Mouse (Mus musculus) hindbrain, embryonic 13.5 days (tissue): ENCODE measurements around the gene Irf5. TPM values are rescaled to one million over a fixed set of nuclear protein-coding genes. Genes with fewer than 3 reads are reported as not detected.

ENCODE experiments used
- ATAC-seq: fragments of 200-750 bp; cut with Nextera tagmentation; 2 replicates; pipeline ENCODE4 v1.8.0; 2017; ENCODE audit warnings: moderate TSS enrichment; ENCODE audit not compliant: low FRiP score
- H3K27ac ChIP-seq: fragments of 300-500 bp; sonication (generic); 2 replicates; pipeline ENCODE4 v1.5.1; 2015; ENCODE audit warnings: inconsistent platforms, mild to moderate bottlenecking, moderate library complexity
- H3K27me3 ChIP-seq: fragments of 300-500 bp; sonication (generic); 2 replicates; pipeline ENCODE4 v1.6.1; 2015; ENCODE audit warnings: mild to moderate bottlenecking, inconsistent platforms
- H3K36me3 ChIP-seq: fragments of 300-500 bp; sonication (generic); 2 replicates; pipeline ENCODE4 v1.6.1; 2015; ENCODE audit warnings: mild to moderate bottlenecking, inconsistent platforms
- H3K4me1 ChIP-seq: fragments of 300-500 bp; sonication (generic); replicated peaks from 2 replicates; pipeline ENCODE4 v1.6.1; 2015; ENCODE audit warnings: inconsistent platforms
- H3K4me2 ChIP-seq: fragments of 300-500 bp; sonication (generic); 2 replicates; pipeline ENCODE4 v1.6.1; 2015; ENCODE audit warnings: inconsistent platforms, mild to moderate bottlenecking, moderate library complexity
- H3K4me3 ChIP-seq: fragments of 300-500 bp; sonication (generic); 2 replicates; pipeline ENCODE4 v1.5.1; 2015; ENCODE audit warnings: mild to moderate bottlenecking, inconsistent platforms
- H3K9ac ChIP-seq: fragments of 300-500 bp; sonication (generic); 2 replicates; pipeline ENCODE4 v1.6.1; 2015; ENCODE audit warnings: mild to moderate bottlenecking, inconsistent platforms
- H3K9me3 ChIP-seq: fragments of 300-500 bp; sonication (generic); 2 replicates; pipeline ENCODE4 v1.6.1; 2016; ENCODE audit warnings: inconsistent platforms
- WGBS: fragments of 180-500 bp; shearing (Covaris S2); methylation state at CpG from one replicate; pipeline ENCODE4 v1.1.7; 2015; 5-methylcytosine and 5-hydroxymethylcytosine counted together
- polyA plus RNA-seq: library from polyadenylated mRNA; unstranded; fragments of >200 nt; fragmentation: Nextera tagmentation; extraction: Ambion mirVana; gene quantifications from 2 replicates; pipeline ENCODE4 v1.2.1, GENCODE M21; 2015

Irf5 gene
- polyA plus RNA-seq, 1 experiment from 2014 or later: 2.1 TPM

DNA sequence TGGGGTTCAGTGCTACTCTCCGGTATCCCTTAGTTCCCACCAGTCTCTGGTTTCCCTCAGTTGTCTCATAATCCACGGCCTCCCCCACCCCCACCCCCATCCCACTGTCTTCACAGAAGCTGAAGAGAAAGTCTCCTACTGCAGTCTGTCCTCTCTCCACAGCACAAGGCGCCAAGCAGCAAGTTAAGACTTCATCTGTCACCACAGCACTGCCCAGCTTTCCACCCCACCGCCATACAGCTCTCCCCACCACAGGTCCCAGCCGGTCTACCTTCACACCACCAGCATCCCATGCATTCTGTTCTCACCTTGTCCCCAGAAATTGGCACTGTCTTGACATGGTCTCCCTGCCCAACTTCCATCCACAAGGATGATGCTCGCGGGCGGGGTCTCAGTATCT, 19.6 kb upstream of the Irf5 start:
- Histone ChIP-seq H3K9me3 (no peaks in the 10 kb centered on the region), H3K9ac (peak overlapping the region; percentile 73), H3K4me3 (peak overlapping the region; percentile 51), H3K36me3 (no peaks in the 10 kb centered on the region), H3K27ac (no peak overlapping the region), H3K4me1 (peaks cover 22% of the 10 kb centered on the region), H3K27me3 (peaks cover 66% of the 10 kb centered on the region), H3K4me2 (peak overlapping the region; percentile 67)
- ATAC-seq: 0 out of 2 replicates have a peak, but pooled peaks have one; percentile 8
- WGBS: 26% methylated on average over 8 of the region's 8 CpGs

DNA sequence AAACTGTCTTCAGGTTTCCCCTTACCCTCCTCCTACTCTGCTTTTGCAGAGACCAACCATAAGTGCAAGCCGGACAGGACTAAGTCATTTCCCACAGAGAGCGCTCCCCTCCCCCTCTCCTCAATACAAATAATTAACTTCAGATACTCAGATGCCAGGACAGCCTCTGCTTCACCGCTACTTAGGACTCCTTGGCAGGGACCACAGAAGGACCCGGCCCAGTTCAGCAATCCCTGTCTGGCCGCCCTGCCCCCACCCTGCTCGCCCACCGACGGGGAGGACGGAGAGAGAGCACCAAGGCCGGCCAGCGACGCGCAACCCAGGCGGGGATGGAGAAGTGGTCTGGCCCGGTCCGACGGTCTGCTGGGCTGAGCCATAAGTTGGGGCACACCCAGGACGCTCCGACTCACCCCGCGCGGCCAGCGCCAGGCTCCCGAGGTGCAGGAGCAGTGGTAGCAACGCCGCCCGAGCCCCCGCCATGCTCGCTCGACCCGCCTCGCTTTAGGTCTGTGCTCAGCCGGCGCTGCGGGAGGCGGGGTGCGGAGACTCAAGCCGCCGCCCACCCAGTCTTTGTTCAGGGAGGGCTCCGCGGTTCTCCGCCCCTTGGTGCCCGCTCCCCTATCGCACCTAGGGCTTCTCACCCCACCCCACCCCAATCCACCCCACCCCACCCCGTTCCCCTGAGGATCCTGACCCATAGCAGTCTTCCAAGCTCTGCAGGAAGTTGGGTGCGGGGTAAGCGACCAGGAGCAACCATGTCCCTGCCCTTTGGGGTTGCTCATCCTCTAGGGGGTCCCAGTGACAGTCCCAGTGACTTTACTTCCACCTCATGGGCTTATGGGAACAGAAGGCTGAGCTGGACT, 18.7 kb upstream of the Irf5 start, which contains the start of gene Kcp:
Gene Kcp (minus strand): TSS at position 506 of the 863 bp plus-strand sequence.
- peak; percentile 71 for ATAC-seq
- no peaks in the 10 kb centered on the region for H3K9me3 ChIP-seq
- 2% methylated on average over 36 of the region's 47 CpGs for WGBS
- H3K4me2 ChIP-seq: peak within 1 kb of the TSS; percentile 67
- H3K27me3 ChIP-seq: peaks cover 68% of the 10 kb centered on the region
- H3K36me3 ChIP-seq: no peaks in the 10 kb centered on the region
- peak within 1 kb of the TSS; percentile 51 for H3K4me3 ChIP-seq
- peak within 1 kb of the TSS; percentile 73 for H3K9ac ChIP-seq
- H3K27ac ChIP-seq: no peak within 1 kb of the TSS
- H3K4me1 ChIP-seq: peaks cover 22% of the 10 kb centered on the region

DNA sequence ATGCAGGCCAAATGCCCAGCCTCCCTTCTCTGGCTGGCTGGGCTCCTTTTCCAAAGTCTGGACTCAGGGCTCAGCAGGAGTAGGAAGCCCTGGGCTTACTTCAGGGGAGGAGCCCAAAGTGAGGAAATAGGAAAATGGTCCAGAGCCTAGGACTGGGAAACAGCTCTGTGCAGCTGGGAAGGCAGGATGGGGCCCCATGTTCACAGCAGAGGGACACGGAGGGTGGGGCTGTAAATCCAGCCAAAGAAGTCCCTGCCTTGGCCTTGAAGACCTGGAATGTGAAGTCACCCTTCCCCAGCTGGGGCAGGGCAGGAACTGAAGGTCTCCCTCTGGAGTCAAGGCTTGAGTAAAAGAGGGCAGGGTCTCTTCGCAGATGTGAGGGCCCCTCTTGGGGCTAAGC, 17.3 kb upstream of the Irf5 start:
- no peak overlapping the region for H3K4me3 ChIP-seq
- peaks cover 67% of the 10 kb centered on the region for H3K27me3 ChIP-seq
- H3K4me2 ChIP-seq: no peak overlapping the region
- WGBS: 60% methylated on average over 2 of the region's 2 CpGs
- H3K36me3 ChIP-seq: no peaks in the 10 kb centered on the region
- peaks cover 31% of the 10 kb centered on the region for H3K4me1 ChIP-seq
- 0 out of 2 replicates have a peak overlapping the region, but pooled peaks have one; percentile 9 for H3K27ac ChIP-seq
- ATAC-seq: no peak
- H3K9ac ChIP-seq: no peak overlapping the region
- H3K9me3 ChIP-seq: no peaks in the 10 kb centered on the region

DNA sequence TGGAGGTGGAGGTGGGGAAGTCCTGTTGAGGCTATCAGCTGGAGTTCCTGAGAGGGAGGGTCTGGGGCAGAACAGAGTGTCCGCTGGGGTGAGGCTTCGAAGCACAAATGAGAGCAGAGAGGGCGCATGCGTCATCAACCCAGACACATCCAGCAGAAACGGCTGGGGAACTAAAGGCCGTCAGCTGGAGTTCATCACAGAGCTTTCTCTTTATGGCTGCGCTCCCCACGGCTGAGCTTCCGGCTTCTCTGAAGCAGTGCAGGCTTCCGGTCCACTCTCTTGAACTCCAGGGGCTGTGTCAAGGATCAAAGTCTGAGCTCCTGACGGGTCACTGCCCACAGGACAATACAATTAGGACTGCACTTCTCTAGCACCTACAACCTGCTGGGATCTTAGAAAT, 13.1 kb upstream of the Irf5 start:
- H3K4me1 ChIP-seq: peaks cover 9% of the 10 kb centered on the region
- H3K27ac ChIP-seq: no peak overlapping the region
- 0 out of 2 replicates have a peak overlapping the region, but pooled peaks have one; percentile 8 for H3K4me3 ChIP-seq
- peak overlapping the region; percentile 47 for H3K4me2 ChIP-seq
- WGBS: 0% methylated on average over 11 of the region's 11 CpGs
- H3K27me3 ChIP-seq: peaks cover 54% of the 10 kb centered on the region
- no peak overlapping the region for H3K9ac ChIP-seq
- no peaks in the 10 kb centered on the region for H3K9me3 ChIP-seq
- no peaks in the 10 kb centered on the region for H3K36me3 ChIP-seq
- peak; percentile 78 for ATAC-seq

DNA sequence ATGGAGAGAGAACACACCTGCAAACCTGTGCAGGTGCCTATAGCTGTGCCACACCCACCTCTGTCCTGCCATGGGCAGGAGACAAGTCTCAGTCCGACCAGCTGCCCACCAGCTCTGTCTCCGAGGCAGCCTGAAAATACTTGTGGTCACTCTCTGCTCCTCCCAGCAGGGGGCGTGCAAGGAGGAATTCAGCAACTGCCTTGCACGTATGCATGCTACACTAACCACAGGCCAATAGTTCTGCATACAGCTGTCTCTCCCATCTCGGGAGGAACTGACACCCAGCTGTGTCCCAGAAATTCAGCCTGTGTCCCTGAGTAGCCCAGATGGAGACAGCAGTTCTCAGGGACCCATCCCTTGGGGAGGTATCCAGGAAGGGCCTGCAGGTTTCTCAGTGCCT, 9.3 kb upstream of the Irf5 start:
- Histone ChIP-seq H3K27me3 (peaks cover 38% of the 10 kb centered on the region), H3K4me3 (no peak overlapping the region), H3K9ac (no peak overlapping the region), H3K4me2 (no peak overlapping the region), H3K4me1 (peaks cover 9% of the 10 kb centered on the region), H3K36me3 (no peaks in the 10 kb centered on the region), H3K27ac (no peak overlapping the region), H3K9me3 (no peaks in the 10 kb centered on the region)
- ATAC-seq: no peak
- WGBS: 10% methylated on average over 5 of the region's 5 CpGs

DNA sequence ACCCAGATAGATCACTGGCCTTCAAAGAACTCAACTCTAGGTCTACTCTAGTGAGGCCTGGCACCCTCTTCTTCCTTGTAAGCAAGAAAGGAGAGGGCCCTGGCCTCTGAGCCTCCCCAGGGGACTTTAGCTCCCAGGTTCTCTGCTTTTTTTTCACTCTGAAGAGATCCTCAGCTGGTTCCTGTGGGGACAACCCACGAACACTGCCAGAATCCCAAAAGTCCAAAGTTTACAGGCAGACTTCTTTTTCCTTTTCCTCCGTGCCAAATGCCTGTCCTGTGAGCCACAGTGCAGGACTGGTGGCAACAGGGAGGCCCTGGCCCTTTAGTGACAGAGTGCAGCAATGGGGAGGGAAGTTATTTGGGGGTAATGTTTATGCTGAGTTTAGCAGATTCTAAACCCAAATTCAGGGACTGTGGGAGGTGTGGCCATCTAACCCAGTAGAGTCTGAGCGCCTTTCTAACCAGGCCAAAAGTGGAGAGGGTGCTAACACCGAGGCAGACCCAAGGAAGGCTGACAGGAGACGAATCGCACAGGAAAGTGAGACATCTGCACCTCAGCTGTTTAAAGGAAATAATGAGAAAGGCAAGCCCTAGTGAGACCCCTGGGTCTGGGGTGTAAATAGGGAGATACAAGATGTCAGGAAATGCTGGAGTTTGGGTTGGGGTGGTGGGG, 3.7 kb upstream of the Irf5 start:
- no peak for ATAC-seq

DNA sequence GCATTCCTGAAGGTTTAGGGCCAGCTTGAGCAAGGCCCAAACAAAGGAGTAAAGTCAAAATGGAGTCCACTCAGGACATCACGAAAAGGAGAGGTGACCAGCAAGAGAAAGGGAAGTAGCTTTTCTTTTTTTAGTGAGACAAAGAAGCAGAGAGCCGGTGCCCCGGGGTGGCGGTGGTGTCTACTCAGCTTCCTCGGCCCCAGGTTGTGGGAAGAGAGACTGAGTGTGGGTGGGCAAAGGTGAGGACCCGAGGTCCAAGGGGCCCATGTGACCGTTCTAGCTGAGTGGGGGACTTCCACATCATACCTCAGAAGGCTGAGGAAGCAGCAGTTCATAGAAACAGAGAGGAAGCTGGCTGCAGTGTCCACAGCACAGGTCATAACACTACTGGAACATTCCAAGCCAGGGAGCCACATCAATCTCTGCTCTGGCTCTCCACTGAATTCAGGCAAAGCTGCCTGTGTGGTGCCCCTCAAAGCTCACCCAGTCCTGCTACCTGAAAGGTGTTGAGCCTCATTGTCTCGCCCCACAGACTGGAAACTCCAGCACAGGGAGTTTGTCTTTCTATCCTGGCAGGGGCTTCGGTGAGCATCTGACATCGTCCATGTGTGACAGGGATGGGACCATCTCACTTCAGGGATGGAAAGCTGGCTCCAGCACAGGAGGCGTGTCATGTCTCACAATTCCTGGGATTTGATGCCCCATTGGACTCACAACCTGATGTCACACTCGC, 3.0 kb upstream of the Irf5 start:
- Histone ChIP-seq H3K36me3 (no peaks in the 10 kb centered on the region), H3K9ac (no peak overlapping the region), H3K4me2 (no peak overlapping the region), H3K9me3 (no peaks in the 10 kb centered on the region), H3K4me1 (peaks cover 25% of the 10 kb centered on the region), H3K27me3 (peaks cover 67% of the 10 kb centered on the region), H3K4me3 (no peak overlapping the region), H3K27ac (no peak overlapping the region)
- WGBS: 76% methylated on average over 12 of the region's 12 CpGs
- ATAC-seq: no peak

More for the DNA sequence above, 3.7 kb upstream of the Irf5 start:
- H3K4me1 ChIP-seq: peaks cover 18% of the 10 kb centered on the region
- WGBS: 80% methylated on average over 6 of the region's 6 CpGs
- no peak overlapping the region for H3K4me3 ChIP-seq
- no peaks in the 10 kb centered on the region for H3K9me3 ChIP-seq
- H3K27me3 ChIP-seq: peaks cover 66% of the 10 kb centered on the region
- H3K27ac ChIP-seq: no peak overlapping the region
- no peak overlapping the region for H3K4me2 ChIP-seq
- no peaks in the 10 kb centered on the region for H3K36me3 ChIP-seq
- no peak overlapping the region for H3K9ac ChIP-seq

DNA sequence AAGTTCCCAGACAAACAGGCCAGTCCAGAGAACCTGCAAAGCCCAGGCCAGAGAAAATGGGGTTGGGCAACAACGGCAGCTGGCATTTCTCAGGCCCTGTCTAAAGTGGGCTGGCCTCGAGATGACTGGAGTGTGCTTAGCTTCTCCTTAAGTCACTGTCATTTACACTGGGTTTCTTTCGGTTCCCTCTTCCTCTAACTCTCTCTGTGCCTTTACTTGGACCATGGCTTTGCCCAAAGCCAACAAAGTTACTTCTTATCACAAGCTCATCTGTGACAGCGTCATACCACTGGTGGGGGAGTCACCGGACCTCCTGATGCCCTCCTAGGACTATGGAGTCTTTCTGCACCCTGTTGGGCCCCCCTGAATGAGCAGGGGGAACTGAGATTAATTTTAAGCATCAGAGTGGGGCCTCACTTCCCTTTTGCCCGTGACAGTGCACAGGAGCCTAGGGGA, 2.4 kb upstream of the Irf5 start:
- H3K9me3 ChIP-seq: no peaks in the 10 kb centered on the region
- no peak for ATAC-seq
- peaks cover 28% of the 10 kb centered on the region for H3K4me1 ChIP-seq
- no peak overlapping the region for H3K4me2 ChIP-seq
- no peaks in the 10 kb centered on the region for H3K36me3 ChIP-seq
- no peak overlapping the region for H3K9ac ChIP-seq
- 76% methylated on average over 6 of the region's 6 CpGs for WGBS
- no peak overlapping the region for H3K27ac ChIP-seq
- H3K27me3 ChIP-seq: peaks cover 73% of the 10 kb centered on the region
- no peak overlapping the region for H3K4me3 ChIP-seq

DNA sequence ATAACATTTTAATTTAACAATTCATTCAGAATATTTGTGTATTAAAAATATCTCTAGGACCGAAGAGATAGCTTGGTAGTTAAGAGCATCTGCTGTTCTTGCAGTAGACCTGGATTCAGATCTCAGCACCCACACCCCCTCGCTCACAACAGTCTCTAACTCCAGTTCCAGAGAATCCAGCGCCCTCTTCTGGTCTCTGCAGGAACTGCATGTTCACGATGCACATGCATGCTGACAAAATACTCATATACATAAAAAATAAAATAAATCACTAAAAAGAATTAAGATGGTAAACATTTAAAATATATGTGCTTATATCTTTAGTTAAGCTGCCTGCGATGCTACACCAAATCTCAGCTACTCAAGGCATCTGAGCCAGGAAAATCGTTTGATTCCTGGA, 1.2 kb upstream of the Irf5 start:
- Histone ChIP-seq H3K4me2 (no peak overlapping the region), H3K27me3 (peaks cover 84% of the 10 kb centered on the region), H3K9me3 (no peaks in the 10 kb centered on the region), H3K27ac (no peak overlapping the region), H3K36me3 (no peaks in the 10 kb centered on the region), H3K4me1 (peaks cover 31% of the 10 kb centered on the region), H3K4me3 (no peak overlapping the region), H3K9ac (no peak overlapping the region)
- no peak for ATAC-seq
- WGBS: 68% methylated on average over 6 of the region's 6 CpGs

DNA sequence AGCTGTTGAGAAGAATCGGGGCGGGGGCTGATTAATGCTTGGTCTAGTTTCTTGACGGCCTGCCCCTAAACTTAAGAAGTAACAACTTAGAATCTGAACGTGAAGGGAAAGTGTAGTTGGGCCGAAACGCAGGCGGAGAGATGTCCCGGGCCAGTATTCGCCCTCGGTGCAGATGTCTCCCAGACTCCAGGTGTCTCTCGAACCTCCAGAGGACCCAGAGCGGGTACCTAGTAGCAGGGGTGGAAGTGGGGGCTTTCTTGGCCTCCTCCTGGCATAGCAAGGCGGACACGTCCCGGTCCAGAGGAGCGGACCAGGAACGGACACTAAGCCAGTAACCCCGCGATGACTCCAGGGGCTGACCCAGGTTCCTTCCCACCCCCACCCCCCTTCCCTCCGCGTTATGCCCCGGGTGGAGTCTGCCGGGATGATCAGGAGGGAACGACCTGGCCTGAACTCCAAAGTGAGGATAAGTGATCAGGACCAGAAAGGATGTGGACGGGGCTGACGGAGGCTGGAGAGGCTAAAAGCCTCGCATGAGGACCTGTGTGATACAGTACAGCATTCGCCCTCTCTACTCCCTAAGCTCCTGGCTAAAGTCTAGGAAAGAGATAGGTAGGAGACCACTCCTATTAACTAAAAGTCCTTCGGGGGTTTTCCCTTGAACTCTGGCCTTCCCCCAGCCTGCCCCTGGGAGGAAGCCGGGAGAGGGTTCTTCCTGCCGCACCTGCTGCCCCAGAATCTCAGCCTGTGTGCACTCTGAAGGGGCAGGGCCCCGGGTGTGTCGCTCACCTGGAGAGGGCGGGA, 1.1 kb downstream of the Irf5 start:
- peak overlapping the region; percentile 67; the same call in 1 of the 2 replicates for H3K9ac ChIP-seq
- no peak for ATAC-seq
- no peaks in the 10 kb centered on the region for H3K36me3 ChIP-seq
- peak overlapping the region; percentile 92 for H3K4me2 ChIP-seq
- no peak overlapping the region for H3K27ac ChIP-seq
- peaks cover 31% of the 10 kb centered on the region for H3K4me1 ChIP-seq
- WGBS: 5% methylated on average over 34 of the region's 34 CpGs
- H3K9me3 ChIP-seq: no peaks in the 10 kb centered on the region
- H3K4me3 ChIP-seq: peak overlapping the region; percentile 50
- H3K27me3 ChIP-seq: peaks cover 83% of the 10 kb centered on the region

DNA sequence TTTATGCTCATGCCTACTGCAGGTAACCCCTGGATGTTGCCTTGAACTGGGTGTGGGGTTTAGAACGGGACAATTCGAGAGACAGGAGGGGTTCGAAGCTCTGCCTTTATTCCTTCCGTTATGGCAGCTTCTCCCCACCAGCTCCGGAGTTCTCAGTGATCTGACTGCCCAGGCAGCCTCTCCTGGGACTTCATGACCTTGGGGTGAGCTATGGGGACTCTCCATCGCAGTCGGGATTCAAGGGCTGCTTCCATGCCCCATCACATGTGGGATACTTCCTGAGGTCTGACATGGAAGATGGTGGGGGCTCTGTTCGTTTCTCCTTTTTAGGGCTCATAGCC, 1.7 kb downstream of the Irf5 start:
- Histone ChIP-seq H3K9ac (no peak overlapping the region), H3K9me3 (no peaks in the 10 kb centered on the region), H3K36me3 (no peaks in the 10 kb centered on the region), H3K4me1 (peaks cover 31% of the 10 kb centered on the region), H3K4me2 (peak overlapping the region; percentile 92), H3K4me3 (peak overlapping the region; percentile 50; the same call in 1 of the 2 replicates), H3K27me3 (peaks cover 82% of the 10 kb centered on the region), H3K27ac (no peak overlapping the region)
- 12% methylated on average over 8 of the region's 8 CpGs for WGBS
- ATAC-seq: no peak
